Mouse (Mus musculus): ENCODE measurements around the gene BC025920.

The BC025920 gene

GRCm38 (mm10) chr10:81642648-81643448, 36.8 kb downstream of the BC025920 start:
- no peak for DNase-seq (ENCODE audit: low spot score in 2 of 2)

GRCm38 (mm10) chr10:81643449-81644055, 37.5 kb downstream of the BC025920 start:
- peak; percentile 92 to 96 for DNase-seq (ENCODE audit: low spot score in 2 of 2)

GRCm38 (mm10) chr10:81644162-81644561, 38.1 kb downstream of the BC025920 start:
- DNase-seq (ENCODE audit: low spot score in 2 of 2): no peak

GRCm38 (mm10) chr10:81644716-81645115, 38.6 kb downstream of the BC025920 start:
- DNase-seq (ENCODE audit: low spot score in 2 of 2): no peak

GRCm38 (mm10) chr10:81645391-81645790, 39.3 kb downstream of the BC025920 start:
- no peak for DNase-seq (ENCODE audit: low spot score in 2 of 2)

- no peak for DNase-seq (ENCODE audit: low spot score in 2 of 2)
These were observed 40.0 kb downstream of the BC025920 start for GRCm38 (mm10) chr10:81646015-81646555.

GRCm38 (mm10) chr10:81648803-81649775, 43.0 kb downstream of the BC025920 start, which contains the start of gene Gm10778:
TSS of gene Gm10778 (plus strand) at chr10:81649059.
- peak; percentile 64 to 86 for DNase-seq (ENCODE audit: low spot score in 2 of 2)

GRCm38 (mm10) chr10:81655178-81655577, 49.1 kb downstream of the BC025920 start:
- no peak for DNase-seq (ENCODE audit: low spot score in 2 of 2)

GRCm38 (mm10) chr10:81656174-81656573, 50.1 kb downstream of the BC025920 start:
- DNase-seq (ENCODE audit: low spot score in 2 of 2): no peak
